In genomic region chr5:124031068-124031955, GRCm38 (mm10) we compare ENCODE assay signal across 8 mouse cellular contexts. TPM values are rescaled to one million over a fixed set of nuclear protein-coding genes. Genes with fewer than 3 reads are reported as not detected.
DNase-seq lines count a peak whose midpoint lies in the region; ATAC-seq lines count a peak whose summit lies in the region.

No protein-coding gene starts in this region.

- peak overlapping the region; percentile 84 to 97 for H3K27ac ChIP-seq in heart, embryonic 14.5 days (replicated peaks in 1 of 2; ENCODE audit: control insufficient read depth in 1 of 2, insufficient read depth in 1 of 2, low read depth in 2 of 2, low read length in 2 of 2)
- H3K27ac ChIP-seq in liver, embryonic 13.5 days, result peak overlapping the region; percentile 93
- H3K27ac ChIP-seq in stomach, embryonic 15.5 days, result peak overlapping the region; percentile 94

- H3K36me3 ChIP-seq in heart, embryonic 14.5 days (ENCODE audit: control insufficient read depth, insufficient read depth, low read length), result 0 out of 2 replicates have a peak, but pooled peaks cover 2% of the 10 kb centered on the region
- H3K36me3 ChIP-seq in liver, embryonic 13.5 days, result peaks cover 11% of the 10 kb centered on the region
- no peaks in the 10 kb centered on the region for H3K36me3 ChIP-seq in stomach, embryonic 15.5 days

- ATAC-seq in frontal cortex, adult (ENCODE audit: low TSS enrichment), result peak; percentile 28; the same call in 1 of the 2 replicates
- ATAC-seq in heart, embryonic 14.5 days (ENCODE audit: insufficient number of reproducible peaks, insufficient read depth, low FRiP score, low read depth), result peak; percentile 37; the same call in 1 of the 2 replicates
- peak; percentile 91 for ATAC-seq in liver, embryonic 13.5 days (ENCODE audit: low read depth)
- ATAC-seq in stomach, embryonic 15.5 days (ENCODE audit: insufficient read depth, low FRiP score, low read depth), result peak; percentile 55; the same call in 1 of the 2 replicates

- H3K27me3 ChIP-seq in heart, embryonic 14.5 days (ENCODE audit: control insufficient read depth, insufficient read depth, low read length), result no peaks in the 10 kb centered on the region
- no peaks in the 10 kb centered on the region for H3K27me3 ChIP-seq in liver, embryonic 13.5 days
- H3K27me3 ChIP-seq in stomach, embryonic 15.5 days (replicated peaks), result no peaks in the 10 kb centered on the region

- peak overlapping the region; percentile 78 for H3K4me3 ChIP-seq in heart, embryonic 14.5 days (ENCODE audit: control insufficient read depth in 1 of 2, insufficient read depth in 1 of 2, low read depth in 1 of 2, low read length in 2 of 2)
- H3K4me3 ChIP-seq in liver, embryonic 13.5 days (replicated peaks), result peak overlapping the region; percentile 97
- H3K4me3 ChIP-seq in stomach, embryonic 15.5 days (replicated peaks), result peak overlapping the region; percentile 91

- peak overlapping the region; percentile 81 for H3K4me2 ChIP-seq in heart, embryonic 14.5 days (ENCODE audit: low read length)
- peak overlapping the region; percentile 93 for H3K4me2 ChIP-seq in liver, embryonic 13.5 days
- H3K4me2 ChIP-seq in stomach, embryonic 15.5 days, result peak overlapping the region; percentile 66

- peak overlapping the region; percentile 95 for H3K9ac ChIP-seq in heart, embryonic 14.5 days (ENCODE audit: low read length)
- H3K9ac ChIP-seq in liver, embryonic 13.5 days, result peak overlapping the region; percentile 97
- H3K9ac ChIP-seq in stomach, embryonic 15.5 days, result peak overlapping the region; percentile 89

- H3K4me1 ChIP-seq in heart, embryonic 14.5 days (ENCODE audit: control insufficient read depth in 2 of 2, insufficient read depth in 2 of 2, low read length in 2 of 2), result peaks cover 30 to 42% of the 10 kb centered on the region in 2 experiments
- peaks cover 73% of the 10 kb centered on the region for H3K4me1 ChIP-seq in liver, embryonic 13.5 days (replicated peaks)
- peaks cover 37% of the 10 kb centered on the region for H3K4me1 ChIP-seq in stomach, embryonic 15.5 days

- DNase-seq in frontal cortex, postnatal 36 days (ENCODE audit: low spot score in 2 of 2), result no peak
- peak; percentile 87 for DNase-seq in 416B (ENCODE audit: low read depth)
- DNase-seq in cerebellum, adult 8-10 months, result peak; percentile 49
- DNase-seq in liver, embryonic 13.5 days, result peak; percentile 65
- DNase-seq in layer of hippocampus, postnatal 36 days, result no peak

- WGBS in heart, embryonic 14.5 days, result 1% methylated on average over 25 of the region's 26 CpGs
- WGBS in liver, embryonic 13.5 days (ENCODE audit: insufficient replicate concordance), result under 1% methylated on average over 26 of the region's 26 CpGs
- WGBS in stomach, embryonic 15.5 days, result 0% methylated on average over 26 of the region's 26 CpGs

- H3K9me3 ChIP-seq in heart, embryonic 14.5 days (ENCODE audit: control insufficient read depth, low read length), result no peaks in the 10 kb centered on the region
- no peaks in the 10 kb centered on the region for H3K9me3 ChIP-seq in liver, embryonic 13.5 days (replicated peaks)
- no peaks in the 10 kb centered on the region for H3K9me3 ChIP-seq in stomach, embryonic 15.5 days

RNA-seq across cellular contexts. Expression of gene Vps37b, which starts 0.8 kb away (rescaled TPM):
- polyA plus RNA-seq in heart, embryonic 14.5 days (2014; fragmentation: Nextera tagmentation; extraction: Ambion mirVana), result 47.6 and 47.7 TPM in 2 replicates
- polyA plus RNA-seq in liver, embryonic 13.5 days (2015; fragmentation: Nextera tagmentation; extraction: Ambion mirVana), result 16.1 and 18.0 TPM in 2 replicates
- polyA plus RNA-seq in stomach, embryonic 15.5 days (2015; fragmentation: Nextera tagmentation; extraction: Ambion mirVana), result 36.2 and 37.1 TPM in 2 replicates
- total RNA-seq in layer of hippocampus, postnatal 36 days (2021), result 10 to 100 TPM; 32.6 to 40.8 TPM

RNA-seq across cellular contexts. Expression of gene Hip1r, which starts 57.9 kb away (rescaled TPM):
- 5.0 and 5.3 TPM in 2 replicates for polyA plus RNA-seq in heart, embryonic 14.5 days (2014; fragmentation: Nextera tagmentation; extraction: Ambion mirVana)
- 11.3 and 12.9 TPM in 2 replicates for polyA plus RNA-seq in liver, embryonic 13.5 days (2015; fragmentation: Nextera tagmentation; extraction: Ambion mirVana)
- polyA plus RNA-seq in stomach, embryonic 15.5 days (2015; fragmentation: Nextera tagmentation; extraction: Ambion mirVana), result 24.0 and 27.0 TPM in 2 replicates
- total RNA-seq in layer of hippocampus, postnatal 36 days (2021), result 10 to 100 TPM; 39.4 to 41.2 TPM

Comparison
In these comparisons a context has a peak if more than half of its experiments do, and no peak if none do; other contexts are left out.
1. ATAC-seq: peak in every context shown above with its lines; median percentile 91 in liver, embryonic 13.5 days; 55 in stomach, embryonic 15.5 days; 37 in heart, embryonic 14.5 days; 28 in frontal cortex, adult.
2. DNase-seq: peak in 416B (single experiment), cerebellum, adult 8-10 months (single experiment) and liver, embryonic 13.5 days (single experiment); none in frontal cortex, postnatal 36 days (0 of 2) and layer of hippocampus, postnatal 36 days (0 of 2).
3. Peak in every context shown above with its lines, with median percentiles within 50 percentile points of each other: H3K27ac ChIP-seq, H3K4me2 ChIP-seq, H3K4me3 ChIP-seq and H3K9ac ChIP-seq.